Mouse (Mus musculus) hindbrain, embryonic 11.5 days (tissue): ENCODE measurements around the gene Arhgap29. TPM values are rescaled to one million over a fixed set of nuclear protein-coding genes. Genes with fewer than 3 reads are reported as not detected.

Experiments used
- ATAC-seq: fragments of 200-750 bp; cut with Nextera tagmentation; 2 replicates; pipeline ENCODE4 v1.8.0; 2017; ENCODE audit warnings: mild to moderate bottlenecking, moderate TSS enrichment, moderate library complexity; ENCODE audit not compliant: low FRiP score
- DNase-seq: peaks from one replicate; pipeline ENCODE4 v3.0.0-alpha.2; 2015; ENCODE audit warnings: low spot score
- H3K27ac ChIP-seq: fragments of 300-500 bp; sonication (generic); 2 replicates; pipeline ENCODE4 v1.5.1; 2014; ENCODE audit warnings: mild to moderate bottlenecking, low read depth, low read length
- H3K27me3 ChIP-seq: fragments of 300-500 bp; sonication (generic); 2 replicates; pipeline ENCODE4 v1.6.1; 2014; ENCODE audit warnings: mild to moderate bottlenecking, low read length, moderate library complexity, mixed read lengths; ENCODE audit not compliant: control insufficient read depth, insufficient read depth
- H3K36me3 ChIP-seq: fragments of 300-500 bp; sonication (generic); 2 replicates; pipeline ENCODE4 v1.6.1; 2014; ENCODE audit warnings: mild to moderate bottlenecking, low read length, moderate library complexity, mixed read lengths; ENCODE audit not compliant: control insufficient read depth, insufficient read depth
- H3K4me1 ChIP-seq: fragments of 300-500 bp; sonication (generic); replicated peaks from 2 replicates; pipeline ENCODE4 v1.6.1; 2014; ENCODE audit warnings: low read length, mixed read lengths; ENCODE audit not compliant: control insufficient read depth, insufficient read depth
- H3K4me2 ChIP-seq: fragments of 300-500 bp; sonication (generic); replicated peaks from 2 replicates; pipeline ENCODE4 v1.6.1; 2014; ENCODE audit warnings: mild to moderate bottlenecking, low read depth, low read length
- H3K4me3 ChIP-seq: fragments of 300-500 bp; sonication (generic); 2 replicates; pipeline ENCODE4 v1.5.1; 2014; ENCODE audit warnings: low read depth, low read length
- H3K9ac ChIP-seq: fragments of 300-500 bp; sonication (generic); 2 replicates; pipeline ENCODE4 v1.6.1; 2014; ENCODE audit warnings: low read depth, low read length
- H3K9me3 ChIP-seq: fragments of 300-500 bp; sonication (generic); 2 replicates; pipeline ENCODE4 v1.6.1; 2016; ENCODE audit warnings: low read length; ENCODE audit not compliant: control insufficient read depth
- WGBS: fragments of 180-500 bp; shearing (Covaris S2); extraction: QIAGEN DNeasy Blood & Tissue Kit; methylation state at CpG from one replicate; pipeline ENCODE4 v1.1.7; 2014; 5-methylcytosine and 5-hydroxymethylcytosine counted together
- polyA plus RNA-seq: library from polyadenylated mRNA; unstranded; fragments of >200 nt; fragmentation: Nextera tagmentation; extraction: Ambion mirVana; gene quantifications from 2 replicates; pipeline ENCODE4 v1.2.1, GENCODE M21; 2014

Arhgap29 gene
- polyA plus RNA-seq, 1 experiment from 2014 or later, result 36.1 TPM

GRCm38 (mm10) chr3:121969451-121969850 lies 17.1 kb downstream of the Arhgap29 start:
- Histone ChIP-seq H3K36me3 (no peaks in the 10 kb centered on the region), H3K27me3 (peaks cover 2% of the 10 kb centered on the region; the same call in 1 of the 2 replicates), H3K4me2 (no peak overlapping the region), H3K4me3 (no peak overlapping the region), H3K9me3 (no peaks in the 10 kb centered on the region), H3K27ac (no peak overlapping the region), H3K9ac (no peak overlapping the region), H3K4me1 (no peaks in the 10 kb centered on the region)
- DNase-seq, result no peak
- no peak for ATAC-seq
- whole genome bisulfite sequencing, result 69% methylated on average over 1 of the region's 1 CpGs

- Histone ChIP-seq H3K27me3 (peaks cover under 1% of the 10 kb centered on the region; the same call in 1 of the 2 replicates), H3K27ac (no peak overlapping the region), H3K9ac (no peak overlapping the region), H3K4me3 (no peak overlapping the region), H3K4me1 (no peaks in the 10 kb centered on the region), H3K36me3 (no peaks in the 10 kb centered on the region), H3K9me3 (no peaks in the 10 kb centered on the region), H3K4me2 (no peak overlapping the region)
- WGBS, result 80% methylated on average over 5 of the region's 5 CpGs
- ATAC-seq (no peak), DNase-seq (no peak)
Observed at GRCm38 (mm10) chr3:121973761-121974160, 21.4 kb downstream of the Arhgap29 start.

- WGBS, result 88% methylated on average over 3 of the region's 3 CpGs
- no peak for ATAC-seq
- DNase-seq, result no peak
Observed at GRCm38 (mm10) chr3:121975381-121975780, 23.0 kb downstream of the Arhgap29 start.

GRCm38 (mm10) chr3:121981306-121981705 lies 29.0 kb downstream of the Arhgap29 start:
- H3K27me3 ChIP-seq, result no peaks in the 10 kb centered on the region
- no peak overlapping the region for H3K27ac ChIP-seq
- H3K36me3 ChIP-seq, result no peaks in the 10 kb centered on the region
- H3K4me1 ChIP-seq, result no peaks in the 10 kb centered on the region
- ATAC-seq (no peak), DNase-seq (no peak)
- WGBS, result 87% methylated on average over 4 of the region's 4 CpGs
- H3K4me3 ChIP-seq, result no peak overlapping the region
- no peak overlapping the region for H3K4me2 ChIP-seq
- H3K9ac ChIP-seq, result no peak overlapping the region
- H3K9me3 ChIP-seq, result no peaks in the 10 kb centered on the region

More at GRCm38 (mm10) chr3:121975381-121975780, 23.0 kb downstream of the Arhgap29 start:
- Histone ChIP-seq H3K4me1 (no peaks in the 10 kb centered on the region), H3K4me3 (no peak overlapping the region), H3K9ac (no peak overlapping the region), H3K4me2 (no peak overlapping the region), H3K27me3 (no peaks in the 10 kb centered on the region), H3K27ac (no peak overlapping the region), H3K9me3 (no peaks in the 10 kb centered on the region), H3K36me3 (no peaks in the 10 kb centered on the region)

GRCm38 (mm10) chr3:121982450-121982849 lies 30.1 kb downstream of the Arhgap29 start:
- Histone ChIP-seq H3K9ac (no peak overlapping the region), H3K36me3 (no peaks in the 10 kb centered on the region), H3K4me1 (no peaks in the 10 kb centered on the region), H3K4me2 (no peak overlapping the region), H3K27me3 (no peaks in the 10 kb centered on the region), H3K4me3 (no peak overlapping the region), H3K27ac (no peak overlapping the region), H3K9me3 (no peaks in the 10 kb centered on the region)
- 68% methylated on average over 4 of the region's 4 CpGs for WGBS
- DNase-seq, result no peak
- no peak for ATAC-seq

- Histone ChIP-seq H3K27me3 (no peaks in the 10 kb centered on the region), H3K27ac (no peak overlapping the region), H3K36me3 (no peaks in the 10 kb centered on the region), H3K4me3 (no peak overlapping the region), H3K9me3 (no peaks in the 10 kb centered on the region), H3K9ac (no peak overlapping the region), H3K4me1 (no peaks in the 10 kb centered on the region; the same call in 1 of the 2 replicates), H3K4me2 (no peak overlapping the region)
- ATAC-seq, result no peak
- no peak for DNase-seq
- 51% methylated on average over 4 of the region's 4 CpGs for WGBS
Observed at GRCm38 (mm10) chr3:121995125-121995524, 42.8 kb downstream of the Arhgap29 start.

- H3K9ac ChIP-seq, result no peak overlapping the region
- no peaks in the 10 kb centered on the region for H3K36me3 ChIP-seq
- no peak overlapping the region for H3K4me2 ChIP-seq
- H3K9me3 ChIP-seq, result no peaks in the 10 kb centered on the region
- WGBS, result 88% methylated on average over 2 of the region's 2 CpGs
- H3K4me1 ChIP-seq, result no peaks in the 10 kb centered on the region; the same call in 1 of the 2 replicates
- ATAC-seq (no peak), DNase-seq (no peak)
- no peak overlapping the region for H3K27ac ChIP-seq
- H3K4me3 ChIP-seq, result no peak overlapping the region
- no peaks in the 10 kb centered on the region for H3K27me3 ChIP-seq
Observed at GRCm38 (mm10) chr3:121999934-122000333, 47.6 kb downstream of the Arhgap29 start.

- H3K36me3 ChIP-seq, result no peaks in the 10 kb centered on the region
- no peak overlapping the region for H3K4me2 ChIP-seq
- H3K9ac ChIP-seq, result no peak overlapping the region
- no peak overlapping the region for H3K4me3 ChIP-seq
- H3K9me3 ChIP-seq, result no peaks in the 10 kb centered on the region
- H3K4me1 ChIP-seq, result no peaks in the 10 kb centered on the region; the same call in 1 of the 2 replicates
- no peaks in the 10 kb centered on the region for H3K27me3 ChIP-seq
- DNase-seq, result no peak
- WGBS, result 63% methylated on average over 6 of the region's 6 CpGs
- no peak overlapping the region for H3K27ac ChIP-seq
- no peak for ATAC-seq
Observed at GRCm38 (mm10) chr3:122001568-122001967, 49.2 kb downstream of the Arhgap29 start.

DNA sequence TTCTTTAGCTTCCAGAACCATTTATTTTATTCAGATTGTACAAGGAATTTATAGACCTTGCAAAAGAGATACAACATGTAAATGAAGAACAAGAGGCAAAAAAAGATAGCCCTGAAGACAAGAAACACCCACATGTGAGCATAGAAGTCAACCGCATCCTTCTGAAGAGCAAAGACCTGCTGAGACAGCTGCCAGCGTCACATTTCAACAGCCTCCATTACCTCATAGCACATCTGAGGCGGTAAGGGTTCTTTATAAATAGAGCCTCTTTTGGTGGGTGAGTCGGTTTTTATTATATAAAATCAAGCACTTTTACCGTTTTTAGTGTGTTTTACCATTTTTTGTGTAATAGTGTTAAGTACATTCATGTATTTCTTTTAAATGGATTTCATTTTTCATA lies 57.5 kb downstream of the Arhgap29 start:
- Histone ChIP-seq H3K9ac (no peak overlapping the region), H3K27ac (no peak overlapping the region), H3K27me3 (no peaks in the 10 kb centered on the region), H3K4me3 (no peak overlapping the region), H3K4me1 (no peaks in the 10 kb centered on the region), H3K9me3 (no peaks in the 10 kb centered on the region), H3K4me2 (no peak overlapping the region), H3K36me3 (no peaks in the 10 kb centered on the region)
- DNase-seq (no peak), ATAC-seq (no peak)
- WGBS, result 94% methylated on average over 5 of the region's 5 CpGs
